Mouse (Mus musculus): ENCODE data around the gene Inha.

Inha gene

DNA sequence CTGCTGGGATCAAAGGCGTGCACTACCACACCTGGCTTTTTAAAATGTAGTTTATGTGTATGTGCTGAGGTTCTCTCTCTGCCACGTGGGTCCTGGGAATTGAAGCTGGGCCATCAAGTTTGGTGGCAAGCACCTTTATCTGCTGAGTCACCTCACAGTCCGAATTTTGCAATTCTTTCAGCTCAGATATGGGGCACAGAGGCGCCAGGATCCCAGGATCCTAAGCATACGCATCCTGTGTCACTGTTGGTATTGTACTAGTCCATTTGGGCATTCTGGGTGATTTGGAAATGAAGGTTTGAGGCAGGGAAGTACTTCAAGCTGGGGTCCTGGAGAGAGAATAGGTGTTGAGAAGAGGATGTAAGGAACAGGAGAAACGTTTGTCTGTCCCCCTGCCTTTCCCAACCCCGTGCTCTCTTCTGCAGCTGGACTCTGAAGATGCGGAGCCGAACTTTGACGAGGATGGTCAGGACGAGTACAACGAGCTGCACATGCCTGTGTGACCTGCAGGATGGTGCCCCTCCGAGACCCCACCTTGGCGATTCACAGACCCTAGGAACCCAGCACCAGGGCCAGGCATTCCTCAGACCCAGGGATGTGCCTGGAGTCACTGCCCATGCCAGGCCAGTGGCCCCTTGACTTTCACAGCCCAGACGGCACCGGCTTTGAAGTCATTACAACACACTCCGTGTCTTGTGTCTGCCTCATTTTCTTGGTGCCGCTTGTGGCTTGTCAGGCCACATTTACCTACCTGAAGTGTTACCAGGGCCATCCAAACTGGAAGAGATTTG is 51.7 kb downstream of the Inha start:
- DNase-seq (ENCODE audit: low read depth): no peak

DNA sequence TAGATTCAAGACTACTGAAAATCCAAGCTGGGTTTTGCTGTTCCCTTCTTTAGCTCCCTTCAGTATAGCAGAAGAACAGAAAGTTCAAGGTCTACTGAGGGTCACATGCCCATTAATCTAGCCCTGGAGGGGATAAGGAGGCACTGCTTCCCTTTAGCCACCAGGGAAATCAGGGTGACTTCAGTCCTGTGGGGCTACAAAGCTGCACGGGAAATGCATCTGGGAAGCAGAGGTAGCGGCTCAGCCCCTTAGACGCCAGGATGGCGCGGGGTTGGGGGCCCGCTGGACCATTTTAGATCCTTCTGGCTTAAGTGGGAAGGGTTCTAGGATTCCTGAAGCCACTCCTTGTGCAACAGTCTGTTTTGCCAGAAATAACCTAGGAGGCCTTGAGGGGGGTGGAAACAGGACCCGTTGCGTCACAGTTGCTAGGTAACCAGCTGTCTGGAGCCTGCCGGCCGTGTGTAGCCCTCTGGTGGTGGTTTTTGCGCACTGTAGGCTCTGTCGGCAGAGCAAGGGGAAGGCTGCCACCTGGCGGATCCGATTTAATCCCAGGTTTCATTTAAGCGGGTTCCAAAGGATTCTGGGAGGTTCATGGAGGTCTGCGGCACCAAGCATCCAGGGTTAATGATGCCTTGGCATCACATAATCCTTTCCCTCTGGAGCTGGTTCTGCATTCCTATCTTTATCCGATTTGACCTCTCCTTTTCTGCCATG is 52.5 kb downstream of the Inha start:
- DNase-seq (ENCODE audit: low read depth): peak; percentile 88

Data from 416B (cell line).